Mouse (Mus musculus): ENCODE measurements around the gene Fbxl19. TPM values are rescaled to one million over a fixed set of nuclear protein-coding genes. Genes with fewer than 3 reads are reported as not detected.
A peak's percentile ranks its signal among the peaks of the same experiment; 100 is the strongest.

Fbxl19 gene
- total RNA-seq, 2 experiments from 2014 or later, result 1.2 to 2.0 TPM

GRCm38 (mm10) chr7:127745652-127746493 is 1.5 kb downstream of the Fbxl19 start:
- TF ChIP-seq CTCF (IDR thresholded peaks at IDR 0.05), result no peak
- peak overlapping the region; percentile 80 for H3K4me3 ChIP-seq
- peak overlapping the region; percentile 89 for H3K27ac ChIP-seq
- peak; percentile 95 for DNase-seq
- intact Hi-C loops (cut with DNase I), result no loop called here

GRCm38 (mm10) chr7:127746494-127747491 is 2.5 kb downstream of the Fbxl19 start:
- intact Hi-C loops (cut with DNase I), result no loop called here
- peak; percentile 63 for DNase-seq
- peak overlapping the region; percentile 80 for H3K4me3 ChIP-seq
- no peak for TF ChIP-seq CTCF (IDR thresholded peaks at IDR 0.05)
- peak overlapping the region; percentile 89 for H3K27ac ChIP-seq

GRCm38 (mm10) chr7:127747559-127748234 is 3.4 kb downstream of the Fbxl19 start:
- DNase-seq, result no peak
- no peak for TF ChIP-seq CTCF (IDR thresholded peaks at IDR 0.05)
- intact Hi-C loops (cut with DNase I), result no loop called here
- H3K27ac ChIP-seq, result no peak overlapping the region
- H3K4me3 ChIP-seq, result peak overlapping the region; percentile 80

- Histone ChIP-seq H3K4me3 (no peak overlapping the region), H3K27ac (no peak overlapping the region)
- TF ChIP-seq CTCF (IDR thresholded peaks at IDR 0.05), result no peak
- DNase-seq, result no peak
- intact Hi-C loops (cut with DNase I), result no loop called here
Measured at GRCm38 (mm10) chr7:127748235-127748560, 3.9 kb downstream of the Fbxl19 start.

GRCm38 (mm10) chr7:127750131-127751127 is 6.1 kb downstream of the Fbxl19 start:
- intact Hi-C loops (cut with DNase I), result no loop called here
- DNase-seq, result no peak
- Histone ChIP-seq H3K27ac (no peak overlapping the region), H3K4me3 (0 out of 2 replicates have a peak overlapping the region, but pooled peaks have one; percentile 21)
- no peak for TF ChIP-seq CTCF (IDR thresholded peaks at IDR 0.05)

- no peak overlapping the region for H3K27ac ChIP-seq
- DNase-seq, result no peak
- TF ChIP-seq CTCF (IDR thresholded peaks at IDR 0.05), result no peak
- no peak overlapping the region for H3K4me3 ChIP-seq
- intact Hi-C loops (cut with DNase I), result no loop called here
Measured at GRCm38 (mm10) chr7:127751619-127752018, 7.3 kb downstream of the Fbxl19 start.

- intact Hi-C loops (cut with DNase I), result no loop called here
- no peak for TF ChIP-seq CTCF (IDR thresholded peaks at IDR 0.05)
- Histone ChIP-seq H3K4me3 (no peak overlapping the region), H3K27ac (no peak overlapping the region)
- no peak for DNase-seq
Measured at GRCm38 (mm10) chr7:127752069-127752468, 7.7 kb downstream of the Fbxl19 start.

- intact Hi-C loops (cut with DNase I), result no loop called here
- H3K27ac ChIP-seq, result no peak overlapping the region
- DNase-seq, result no peak
- no peak overlapping the region for H3K4me3 ChIP-seq
- TF ChIP-seq CTCF (IDR thresholded peaks at IDR 0.05), result no peak
Measured at GRCm38 (mm10) chr7:127753158-127753557, 8.8 kb downstream of the Fbxl19 start.

- DNase-seq, result no peak
- H3K4me3 ChIP-seq, result no peak overlapping the region
- TF ChIP-seq CTCF (IDR thresholded peaks at IDR 0.05), result no peak
- intact Hi-C loops (cut with DNase I), result no loop called here
- no peak overlapping the region for H3K27ac ChIP-seq
Measured at GRCm38 (mm10) chr7:127753741-127754140, 9.4 kb downstream of the Fbxl19 start.

GRCm38 (mm10) chr7:127759716-127760115 is 15.4 kb downstream of the Fbxl19 start:
- no peak overlapping the region for H3K4me3 ChIP-seq
- intact Hi-C loops (cut with DNase I), result no loop called here
- H3K27ac ChIP-seq, result no peak overlapping the region
- no peak for DNase-seq
- TF ChIP-seq CTCF (IDR thresholded peaks at IDR 0.05), result no peak

GRCm38 (mm10) chr7:127760478-127760877 is 16.1 kb downstream of the Fbxl19 start:
- Histone ChIP-seq H3K27ac (no peak overlapping the region), H3K4me3 (no peak overlapping the region)
- DNase-seq, result no peak
- intact Hi-C loops (cut with DNase I), result no loop called here
- no peak for TF ChIP-seq CTCF (IDR thresholded peaks at IDR 0.05)

Data from gastrocnemius, adult 2 months (tissue).